Mouse (Mus musculus): Measurements from ENCODE around the gene Mettl1. TPM values are rescaled to one million over a fixed set of nuclear protein-coding genes. Genes with fewer than 3 reads are reported as not detected.

Gene Mettl1
- polyA plus RNA-seq, 1 experiment from 2014 or later, result 36.5 TPM

- ATAC-seq (ENCODE audit: low FRiP score) (no peak), DNase-seq (ENCODE audit: low spot score, missing footprints) (no peak)
- Histone ChIP-seq H3K27ac (ENCODE audit: low read depth, low read length) (no peak overlapping the region), H3K4me2 (no peak overlapping the region), H3K4me3 (ENCODE audit: low read depth, low read length) (no peak overlapping the region), H3K27me3 (ENCODE audit: control insufficient read depth, insufficient read depth, low read length) (no peaks in the 10 kb centered on the region), H3K9ac (ENCODE audit: low read length) (no peak overlapping the region), H3K4me1 (ENCODE audit: control insufficient read depth, insufficient read depth, low read length) (no peaks in the 10 kb centered on the region), H3K9me3 (ENCODE audit: control insufficient read depth, low read length) (no peaks in the 10 kb centered on the region), H3K36me3 (ENCODE audit: control insufficient read depth, insufficient read depth, low read length) (peaks cover 5% of the 10 kb centered on the region; the same call in 1 of the 2 replicates)
- WGBS, result 69% methylated on average over 7 of the region's 7 CpGs
These were observed 37.4 kb upstream of the Mettl1 start for GRCm38 (mm10) chr10:127003806-127004205.

- no peak overlapping the region for H3K4me2 ChIP-seq
- no peak for ATAC-seq (ENCODE audit: low FRiP score)
- H3K27ac ChIP-seq (ENCODE audit: low read depth, low read length), result no peak overlapping the region
- H3K4me3 ChIP-seq (ENCODE audit: low read depth, low read length), result no peak overlapping the region
- no peaks in the 10 kb centered on the region for H3K36me3 ChIP-seq (ENCODE audit: control insufficient read depth, insufficient read depth, low read length)
- H3K9ac ChIP-seq (ENCODE audit: low read length), result no peak overlapping the region
- H3K9me3 ChIP-seq (ENCODE audit: control insufficient read depth, low read length), result no peaks in the 10 kb centered on the region
- 59% methylated on average over 5 of the region's 5 CpGs for WGBS
- peak; percentile 76 for DNase-seq (ENCODE audit: low spot score, missing footprints)
- H3K27me3 ChIP-seq (ENCODE audit: control insufficient read depth, insufficient read depth, low read length), result no peaks in the 10 kb centered on the region
- H3K4me1 ChIP-seq (ENCODE audit: control insufficient read depth, insufficient read depth, low read length), result no peaks in the 10 kb centered on the region
These were observed 24.7 kb upstream of the Mettl1 start for GRCm38 (mm10) chr10:127016488-127016887.

GRCm38 (mm10) chr10:127017071-127017470 lies 24.1 kb upstream of the Mettl1 start:
- peak; percentile 81 for DNase-seq (ENCODE audit: low spot score, missing footprints)
- Histone ChIP-seq H3K4me2 (no peak overlapping the region), H3K36me3 (ENCODE audit: control insufficient read depth, insufficient read depth, low read length) (no peaks in the 10 kb centered on the region; the same call in 1 of the 2 replicates), H3K4me1 (ENCODE audit: control insufficient read depth, insufficient read depth, low read length) (no peaks in the 10 kb centered on the region), H3K27me3 (ENCODE audit: control insufficient read depth, insufficient read depth, low read length) (no peaks in the 10 kb centered on the region), H3K4me3 (ENCODE audit: low read depth, low read length) (no peak overlapping the region), H3K9ac (ENCODE audit: low read length) (no peak overlapping the region), H3K27ac (ENCODE audit: low read depth, low read length) (no peak overlapping the region), H3K9me3 (ENCODE audit: control insufficient read depth, low read length) (no peaks in the 10 kb centered on the region)
- ATAC-seq (ENCODE audit: low FRiP score), result no peak
- 20% methylated on average over 2 of the region's 2 CpGs for WGBS

DNA sequence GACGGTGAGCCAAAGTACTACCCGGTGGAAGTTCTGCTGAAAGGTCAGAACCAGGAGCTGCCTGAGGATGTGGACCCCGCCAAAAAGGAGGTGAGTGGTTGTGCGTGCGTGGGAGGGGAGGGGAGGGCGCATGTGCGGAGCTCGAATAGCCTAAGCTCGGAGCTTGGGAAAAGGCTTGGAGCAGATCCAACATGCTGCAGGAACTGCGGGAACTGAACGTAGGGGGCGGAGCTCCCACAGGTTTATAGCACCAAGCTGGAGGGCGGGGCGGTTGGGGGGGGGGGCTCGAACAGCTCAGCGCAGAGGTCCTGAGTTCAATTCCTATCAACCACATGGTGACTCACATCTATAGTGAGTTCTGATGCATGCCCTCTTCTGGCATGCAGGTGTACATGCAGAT lies 22.8 kb upstream of the Mettl1 start:
- H3K9ac ChIP-seq (ENCODE audit: low read length), result no peak overlapping the region
- no peaks in the 10 kb centered on the region; the same call in none of the 2 replicates for H3K36me3 ChIP-seq (ENCODE audit: control insufficient read depth, insufficient read depth, low read length)
- no peak for ATAC-seq (ENCODE audit: low FRiP score)
- H3K4me1 ChIP-seq (ENCODE audit: control insufficient read depth, insufficient read depth, low read length), result no peaks in the 10 kb centered on the region
- H3K4me2 ChIP-seq, result no peak overlapping the region
- H3K9me3 ChIP-seq (ENCODE audit: control insufficient read depth, low read length), result no peaks in the 10 kb centered on the region
- H3K27me3 ChIP-seq (ENCODE audit: control insufficient read depth, insufficient read depth, low read length), result no peaks in the 10 kb centered on the region
- no peak overlapping the region for H3K4me3 ChIP-seq (ENCODE audit: low read depth, low read length)
- H3K27ac ChIP-seq (ENCODE audit: low read depth, low read length), result no peak overlapping the region
- peak; percentile 41 for DNase-seq (ENCODE audit: low spot score, missing footprints)
- WGBS, result 81% methylated on average over 16 of the region's 16 CpGs

DNA sequence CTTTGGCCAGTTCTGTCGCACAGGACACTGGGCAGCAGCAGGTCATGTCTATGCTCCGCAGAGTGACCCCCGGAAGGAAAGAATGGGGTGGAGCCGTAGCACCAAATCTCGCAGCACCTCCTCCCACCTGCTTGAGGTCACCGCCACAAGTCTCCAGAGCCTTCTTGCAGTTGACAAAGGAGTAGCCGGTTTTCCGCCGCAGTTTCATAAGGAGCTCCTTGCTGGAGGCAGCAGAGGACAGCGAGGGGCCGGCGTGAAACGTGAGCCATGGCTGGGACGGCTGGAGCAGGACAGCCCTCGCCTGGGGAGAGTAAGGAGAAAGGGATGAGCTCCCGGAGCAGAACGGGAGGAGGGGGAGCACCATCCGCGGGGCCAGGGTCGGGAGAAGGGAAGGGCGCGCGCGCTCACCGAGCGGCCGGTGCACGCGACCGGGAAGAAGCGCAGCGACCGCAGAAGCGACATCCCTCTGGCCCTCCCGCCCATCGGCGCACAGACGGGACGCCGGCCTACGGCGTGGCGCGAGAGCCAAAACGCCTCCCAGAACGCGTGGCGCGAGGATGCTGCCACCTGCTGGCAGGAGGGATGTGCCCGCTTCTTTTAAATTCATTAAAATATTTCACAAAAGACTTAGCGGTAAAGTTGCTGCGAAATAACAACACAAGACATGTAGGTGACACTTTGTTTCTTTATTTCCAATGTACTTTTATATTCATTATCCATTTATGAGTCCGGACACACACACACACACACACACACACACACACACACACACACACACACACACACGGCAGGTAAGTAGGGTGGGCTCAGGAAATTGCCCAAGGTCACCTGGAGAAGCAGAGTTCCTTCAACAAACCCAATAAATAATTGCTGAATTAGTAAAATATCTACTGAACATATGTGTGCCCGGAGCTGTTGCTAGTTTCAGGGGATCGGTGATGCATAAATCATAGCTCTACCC lies 10.6 kb upstream of the Mettl1 start, which contains the start of gene Tsfm:
Tsfm (minus strand) TSS at position 505 of the 961 bp plus-strand sequence.
- Histone ChIP-seq H3K4me1 (ENCODE audit: control insufficient read depth, insufficient read depth, low read length) (peaks cover 4% of the 10 kb centered on the region; the same call in 1 of the 2 replicates), H3K4me2 (peak within 1 kb of the TSS; percentile 69), H3K4me3 (ENCODE audit: low read depth, low read length) (peak within 1 kb of the TSS; percentile 88), H3K27ac (ENCODE audit: low read depth, low read length) (peak within 1 kb of the TSS; percentile 65), H3K9me3 (ENCODE audit: control insufficient read depth, low read length) (no peaks in the 10 kb centered on the region), H3K27me3 (ENCODE audit: control insufficient read depth, insufficient read depth, low read length) (no peaks in the 10 kb centered on the region), H3K9ac (ENCODE audit: low read length) (peak within 1 kb of the TSS; percentile 96), H3K36me3 (ENCODE audit: control insufficient read depth, insufficient read depth, low read length) (peaks cover 16% of the 10 kb centered on the region)
- ATAC-seq (ENCODE audit: low FRiP score), result peak; percentile 91
- 6% methylated on average over 56 of the region's 56 CpGs for WGBS
- peak; percentile 99 for DNase-seq (ENCODE audit: low spot score, missing footprints)

DNA sequence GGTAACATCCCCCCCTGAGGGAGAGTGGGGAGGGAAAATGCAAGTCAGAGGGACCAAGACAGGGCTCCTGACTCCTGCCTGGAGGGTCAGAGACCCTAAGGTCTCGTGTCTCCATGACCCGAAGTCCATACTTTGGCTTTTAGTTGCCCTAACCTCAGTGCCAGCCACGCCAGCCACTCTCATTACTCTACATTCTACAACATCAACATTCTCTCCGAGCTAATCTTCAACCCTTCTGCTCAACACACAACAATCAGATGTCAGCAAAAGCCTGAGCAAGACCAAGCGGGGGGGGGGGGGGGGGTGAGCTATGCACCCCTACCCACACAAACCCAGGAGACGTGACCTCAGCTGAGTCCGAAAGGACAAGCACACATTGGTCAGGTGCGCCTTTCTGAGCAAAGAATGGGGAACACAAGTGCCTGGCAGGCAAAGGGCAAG lies 7.9 kb upstream of the Mettl1 start:
- WGBS, result 81% methylated on average over 8 of the region's 8 CpGs
- DNase-seq (ENCODE audit: low spot score, missing footprints), result peak; percentile 57
- H3K27ac ChIP-seq (ENCODE audit: low read depth, low read length), result no peak overlapping the region
- H3K4me1 ChIP-seq (ENCODE audit: control insufficient read depth, insufficient read depth, low read length), result peaks cover 4% of the 10 kb centered on the region; the same call in 1 of the 2 replicates
- no peaks in the 10 kb centered on the region for H3K27me3 ChIP-seq (ENCODE audit: control insufficient read depth, insufficient read depth, low read length)
- H3K4me2 ChIP-seq, result no peak overlapping the region
- ATAC-seq (ENCODE audit: low FRiP score), result no peak
- H3K36me3 ChIP-seq (ENCODE audit: control insufficient read depth, insufficient read depth, low read length), result peaks cover 2% of the 10 kb centered on the region
- no peak overlapping the region for H3K9ac ChIP-seq (ENCODE audit: low read length)
- no peaks in the 10 kb centered on the region for H3K9me3 ChIP-seq (ENCODE audit: control insufficient read depth, low read length)
- no peak overlapping the region for H3K4me3 ChIP-seq (ENCODE audit: low read depth, low read length)

DNA sequence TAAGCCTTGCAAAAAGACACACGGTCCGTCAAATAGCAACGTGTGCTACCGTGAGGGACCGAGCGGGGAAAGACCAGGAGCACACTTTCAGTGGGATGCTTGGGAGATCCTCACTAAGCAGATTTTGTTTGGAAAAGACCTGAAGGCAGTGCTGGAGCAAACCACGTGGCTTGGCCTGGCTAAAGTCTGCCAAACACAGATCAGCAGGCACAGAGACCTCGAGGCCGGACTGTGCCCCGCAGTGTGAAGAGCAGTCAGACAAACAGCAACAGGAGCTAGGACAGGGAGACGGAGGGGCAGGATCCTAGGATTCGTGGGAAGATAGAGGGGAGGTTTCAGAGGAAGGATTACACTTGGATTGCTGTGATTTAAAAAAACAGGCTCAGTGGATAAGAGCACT lies 4.9 kb upstream of the Mettl1 start:
- WGBS, result 82% methylated on average over 12 of the region's 12 CpGs

DNA sequence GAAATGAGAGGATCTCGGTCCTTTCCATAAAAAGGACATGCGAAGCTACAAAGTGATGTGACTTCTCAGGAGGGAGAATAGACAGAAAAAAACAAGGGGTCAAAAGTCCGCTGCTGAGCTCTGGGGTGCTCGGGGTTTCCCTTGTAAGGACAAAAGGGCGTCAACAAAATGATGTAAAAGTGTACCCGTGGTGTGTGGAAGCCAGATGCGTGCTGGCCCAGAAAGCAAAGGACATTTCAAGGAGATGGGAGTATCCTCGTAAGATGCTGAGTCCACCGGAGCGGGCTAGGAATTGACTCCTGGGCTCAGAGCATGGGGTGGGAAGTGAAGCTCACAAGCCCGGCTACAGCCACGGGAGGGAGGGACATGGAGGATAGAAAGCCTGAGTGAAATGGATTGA lies 3.6 kb upstream of the Mettl1 start:
- WGBS, result 79% methylated on average over 12 of the region's 12 CpGs
- no peak for ATAC-seq (ENCODE audit: low FRiP score)
- no peak overlapping the region for H3K4me3 ChIP-seq (ENCODE audit: low read depth, low read length)
- H3K27ac ChIP-seq (ENCODE audit: low read depth, low read length), result no peak overlapping the region
- no peak overlapping the region for H3K4me2 ChIP-seq
- no peaks in the 10 kb centered on the region for H3K9me3 ChIP-seq (ENCODE audit: control insufficient read depth, low read length)
- no peaks in the 10 kb centered on the region for H3K27me3 ChIP-seq (ENCODE audit: control insufficient read depth, insufficient read depth, low read length)
- no peaks in the 10 kb centered on the region for H3K36me3 ChIP-seq (ENCODE audit: control insufficient read depth, insufficient read depth, low read length)
- H3K9ac ChIP-seq (ENCODE audit: low read length), result no peak overlapping the region
- peaks cover 5% of the 10 kb centered on the region for H3K4me1 ChIP-seq (ENCODE audit: control insufficient read depth, insufficient read depth, low read length)
- DNase-seq (ENCODE audit: low spot score, missing footprints), result peak; percentile 8

More for the DNA sequence above, 4.9 kb upstream of the Mettl1 start:
- no peak overlapping the region for H3K9ac ChIP-seq (ENCODE audit: low read length)
- H3K4me2 ChIP-seq, result no peak overlapping the region
- no peaks in the 10 kb centered on the region for H3K4me1 ChIP-seq (ENCODE audit: control insufficient read depth, insufficient read depth, low read length)
- no peaks in the 10 kb centered on the region for H3K27me3 ChIP-seq (ENCODE audit: control insufficient read depth, insufficient read depth, low read length)
- H3K9me3 ChIP-seq (ENCODE audit: control insufficient read depth, low read length), result no peaks in the 10 kb centered on the region
- DNase-seq (ENCODE audit: low spot score, missing footprints) (no peak), ATAC-seq (ENCODE audit: low FRiP score) (no peak)
- H3K4me3 ChIP-seq (ENCODE audit: low read depth, low read length), result no peak overlapping the region
- H3K36me3 ChIP-seq (ENCODE audit: control insufficient read depth, insufficient read depth, low read length), result no peaks in the 10 kb centered on the region
- H3K27ac ChIP-seq (ENCODE audit: low read depth, low read length), result no peak overlapping the region

- Histone ChIP-seq H3K4me1 (ENCODE audit: control insufficient read depth, insufficient read depth, low read length) (peaks cover 6% of the 10 kb centered on the region), H3K4me3 (ENCODE audit: low read depth, low read length) (peak overlapping the region; percentile 82), H3K27ac (ENCODE audit: low read depth, low read length) (no peak overlapping the region), H3K4me2 (peak overlapping the region; percentile 99), H3K9ac (ENCODE audit: low read length) (peak overlapping the region; percentile 71), H3K27me3 (ENCODE audit: control insufficient read depth, insufficient read depth, low read length) (no peaks in the 10 kb centered on the region), H3K9me3 (ENCODE audit: control insufficient read depth, low read length) (no peaks in the 10 kb centered on the region), H3K36me3 (ENCODE audit: control insufficient read depth, insufficient read depth, low read length) (no peaks in the 10 kb centered on the region)
- WGBS, result under 1% methylated on average over 20 of the region's 20 CpGs
- ATAC-seq (ENCODE audit: low FRiP score), result 0 out of 2 replicates have a peak, but pooled peaks have one; percentile 2
- DNase-seq (ENCODE audit: low spot score, missing footprints), result no peak
These were observed 522 bp upstream of the Mettl1 start for GRCm38 (mm10) chr10:127040569-127041214.
